Mouse (Mus musculus) forebrain, embryonic 14.5 days (tissue): Measurements from ENCODE around the gene Fam163b. TPM values are rescaled to one million over a fixed set of nuclear protein-coding genes. Genes with fewer than 3 reads are reported as not detected.
A peak's percentile ranks its signal among the peaks of the same experiment; 100 is the strongest.

Source experiments
- ATAC-seq: fragments of 200-750 bp; cut with Nextera tagmentation; 2 replicates; pipeline ENCODE4 v1.8.0; 2017; ENCODE audit warnings: mild to moderate bottlenecking, moderate library complexity
- DNase-seq: peaks from one replicate; pipeline ENCODE4 v3.0.0-alpha.2; 2015; ENCODE audit warnings: low spot score
- H3K27ac ChIP-seq: fragments of 300-500 bp; sonication (generic); 2 replicates; pipeline ENCODE4 v1.5.1; 2014; ENCODE audit warnings: low read depth, mild to moderate bottlenecking, control low read depth, low read length, moderate library complexity
- H3K27me3 ChIP-seq: fragments of 300-500 bp; sonication (generic); replicated peaks from 2 replicates; pipeline ENCODE4 v1.6.1; 2014; ENCODE audit warnings: low read length, control low read depth, mixed read lengths; ENCODE audit not compliant: control insufficient read depth, insufficient read depth
- H3K36me3 ChIP-seq: fragments of 300-500 bp; sonication (generic); 2 replicates; pipeline ENCODE4 v1.6.1; 2014; ENCODE audit warnings: low read length, control low read depth; ENCODE audit not compliant: control insufficient read depth, insufficient read depth
- H3K4me1 ChIP-seq: fragments of 300-500 bp; sonication (generic); 2 replicates; pipeline ENCODE4 v1.6.1; 2014; ENCODE audit warnings: antibody characterized with exemption, low read length, control low read depth; ENCODE audit not compliant: control insufficient read depth, insufficient read depth
- H3K4me2 ChIP-seq: fragments of 300-500 bp; sonication (generic); 2 replicates; pipeline ENCODE4 v1.6.1; 2014; ENCODE audit warnings: mild to moderate bottlenecking, control low read depth, low read length
- H3K4me3 ChIP-seq: fragments of 300-500 bp; sonication (generic); 2 replicates; pipeline ENCODE4 v1.5.1; 2014; ENCODE audit warnings: low read depth, low read length, control low read depth
- H3K9ac ChIP-seq: fragments of 300-500 bp; sonication (generic); 2 replicates; pipeline ENCODE4 v1.6.1; 2014; ENCODE audit warnings: mild to moderate bottlenecking, low read length, control low read depth, moderate library complexity
- H3K9me3 ChIP-seq: fragments of 300-500 bp; sonication (generic); replicated peaks from 2 replicates; pipeline ENCODE4 v1.6.1; 2016; ENCODE audit warnings: low read length, control low read depth, mixed read lengths; ENCODE audit not compliant: control insufficient read depth
- WGBS: fragments of 180-500 bp; shearing (Covaris S2); extraction: QIAGEN DNeasy Blood & Tissue Kit; methylation state at CpG from one replicate; pipeline ENCODE4 v1.1.7; 2014; 5-methylcytosine and 5-hydroxymethylcytosine counted together
- polyA plus RNA-seq: library from polyadenylated mRNA; unstranded; fragments of >200 nt; fragmentation: Nextera tagmentation; extraction: Ambion mirVana; gene quantifications from 2 replicates; pipeline ENCODE4 v1.2.1, GENCODE M21; 2014

Gene Fam163b
- polyA plus RNA-seq, 1 experiment from 2014 or later: 2.4 TPM

GRCm38 (mm10) chr2:27122578-27122977 is 19.7 kb downstream of the Fam163b start:
- H3K27ac ChIP-seq: peak overlapping the region; percentile 17; the same call in 1 of the 2 replicates

DNA sequence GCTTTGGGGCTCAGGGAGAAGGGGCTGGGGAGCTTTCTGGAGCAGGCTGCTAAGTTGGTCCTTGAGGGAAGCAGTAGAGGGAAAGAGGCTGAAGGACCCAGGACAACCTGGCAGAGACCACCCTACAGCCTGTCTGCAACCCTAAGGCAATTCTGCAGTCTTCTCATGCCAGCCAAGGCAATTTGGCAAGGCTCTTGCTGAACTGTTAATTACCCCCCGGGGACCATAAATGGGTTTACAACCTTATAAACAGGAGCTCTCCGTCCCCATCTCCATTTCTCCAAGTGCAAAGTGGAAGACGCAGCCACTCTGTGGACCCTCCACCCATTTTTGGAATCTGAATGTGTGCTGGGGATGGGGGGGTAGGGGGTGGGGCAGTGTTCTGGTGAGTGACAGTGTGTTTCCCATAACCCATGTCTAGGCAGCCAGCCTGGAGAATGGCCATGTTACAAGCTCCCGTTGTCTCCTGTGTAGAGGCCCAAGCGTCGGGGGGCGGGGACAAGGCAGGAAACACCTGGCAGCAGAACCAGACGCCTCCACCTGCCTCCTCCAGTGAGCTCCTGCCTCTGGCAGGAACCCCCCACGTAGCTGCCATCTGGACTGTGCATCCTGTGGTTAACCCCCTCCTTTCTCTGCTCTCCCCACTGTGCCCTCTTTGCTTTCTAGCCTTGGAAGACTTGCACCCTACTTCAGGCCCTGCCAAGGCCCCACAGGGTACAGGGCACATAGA is 20.5 kb downstream of the Fam163b start:
- H3K9ac ChIP-seq: no peak overlapping the region; the same call in 1 of the 2 replicates
- peaks cover 15% of the 10 kb centered on the region for H3K4me1 ChIP-seq
- H3K36me3 ChIP-seq: no peaks in the 10 kb centered on the region
- H3K27ac ChIP-seq: peak overlapping the region; percentile 17; the same call in 1 of the 2 replicates
- H3K4me3 ChIP-seq: no peak overlapping the region
- 25% methylated on average over 9 of the region's 9 CpGs for WGBS
- no peak overlapping the region for H3K4me2 ChIP-seq
- DNase-seq: peak; percentile 56
- ATAC-seq: no peak; the same call in 1 of the 2 replicates
- H3K27me3 ChIP-seq: no peaks in the 10 kb centered on the region
- H3K9me3 ChIP-seq: no peaks in the 10 kb centered on the region

More at GRCm38 (mm10) chr2:27122578-27122977, 19.7 kb downstream of the Fam163b start:
- Histone ChIP-seq H3K9ac (no peak overlapping the region; the same call in 1 of the 2 replicates), H3K9me3 (no peaks in the 10 kb centered on the region), H3K4me3 (no peak overlapping the region), H3K4me2 (no peak overlapping the region), H3K4me1 (peaks cover 15% of the 10 kb centered on the region), H3K27me3 (no peaks in the 10 kb centered on the region), H3K36me3 (no peaks in the 10 kb centered on the region)
- no peak for ATAC-seq
- WGBS: 47% methylated on average over 9 of the region's 9 CpGs
- DNase-seq: no peak

DNA sequence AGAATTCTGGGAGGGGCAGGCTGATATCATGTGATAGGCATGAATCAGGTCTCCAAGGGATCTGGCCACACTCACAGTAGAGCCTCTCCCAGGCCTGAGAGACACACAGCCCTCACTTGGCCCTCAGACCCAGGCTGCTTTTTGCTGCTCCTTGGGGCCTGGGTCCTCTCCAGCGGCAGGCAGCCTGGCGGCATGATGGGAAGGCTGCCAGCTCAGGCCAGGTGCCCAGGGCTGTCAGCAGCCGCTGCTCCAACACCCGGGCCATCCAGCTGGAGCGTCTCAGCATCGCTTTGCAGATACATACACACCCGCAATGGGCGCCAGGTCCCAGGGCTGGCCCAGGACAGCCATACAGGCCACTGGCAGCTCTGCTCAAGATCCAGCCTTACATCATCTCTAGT is 22.1 kb downstream of the Fam163b start:
- 48% methylated on average over 8 of the region's 8 CpGs for WGBS
- DNase-seq (peak; percentile 49), ATAC-seq (peak; percentile 20; the same call in 1 of the 2 replicates)
- H3K4me1 ChIP-seq: peaks cover 15% of the 10 kb centered on the region
- no peak overlapping the region for H3K4me2 ChIP-seq
- H3K27ac ChIP-seq: no peak overlapping the region
- no peak overlapping the region for H3K4me3 ChIP-seq
- H3K9ac ChIP-seq: no peak overlapping the region
- no peaks in the 10 kb centered on the region for H3K27me3 ChIP-seq
- no peaks in the 10 kb centered on the region for H3K9me3 ChIP-seq
- H3K36me3 ChIP-seq: no peaks in the 10 kb centered on the region

DNA sequence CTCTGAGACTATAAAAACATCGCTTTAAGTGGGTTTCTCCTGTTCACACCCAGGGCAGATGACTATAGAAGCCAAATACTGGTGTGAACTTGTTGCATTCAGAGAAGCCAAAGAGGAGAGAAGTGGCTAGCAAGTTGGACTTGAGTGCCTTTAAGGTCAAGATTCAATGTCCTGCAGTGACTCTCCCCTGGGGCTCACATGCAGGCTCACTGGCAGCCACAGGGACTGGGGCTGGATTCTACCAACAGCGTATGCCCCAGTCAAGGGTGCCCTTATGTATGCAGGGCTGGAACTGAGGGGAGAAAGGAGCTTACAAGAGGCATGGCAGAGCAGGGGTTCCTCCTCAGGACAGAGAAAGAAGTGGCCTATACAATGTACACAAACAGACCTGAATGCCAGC is 22.5 kb downstream of the Fam163b start:
- H3K27me3 ChIP-seq: no peaks in the 10 kb centered on the region
- H3K9ac ChIP-seq: no peak overlapping the region
- H3K36me3 ChIP-seq: no peaks in the 10 kb centered on the region
- H3K9me3 ChIP-seq: no peaks in the 10 kb centered on the region
- H3K4me1 ChIP-seq: peaks cover 15% of the 10 kb centered on the region
- WGBS: 76% methylated on average over 2 of the region's 2 CpGs
- H3K27ac ChIP-seq: no peak overlapping the region
- no peak overlapping the region for H3K4me3 ChIP-seq
- H3K4me2 ChIP-seq: no peak overlapping the region
- ATAC-seq (no peak), DNase-seq (no peak)

DNA sequence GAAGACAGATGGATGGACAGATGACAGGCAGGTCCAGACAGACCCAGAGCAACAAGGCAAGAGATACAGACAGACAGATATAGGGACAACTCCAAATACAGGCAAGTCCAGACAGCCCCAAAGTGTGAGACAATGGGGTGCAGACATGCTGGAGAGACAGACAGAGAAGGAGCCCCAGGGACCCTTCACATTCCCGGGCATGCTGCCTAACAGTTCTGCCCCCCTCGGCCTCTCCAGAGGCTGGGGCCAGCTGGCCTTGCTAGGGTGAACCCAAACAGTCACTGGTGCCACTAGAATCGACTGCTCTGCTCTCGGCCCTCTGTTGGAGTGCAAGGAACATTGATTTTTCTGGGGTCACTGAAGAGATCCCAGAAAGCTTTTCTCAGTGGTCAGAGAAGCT is 23.8 kb downstream of the Fam163b start:
- ATAC-seq: no peak
- peaks cover 15% of the 10 kb centered on the region for H3K4me1 ChIP-seq

GRCm38 (mm10) chr2:27114169-27114568 is 28.1 kb downstream of the Fam163b start:
- Histone ChIP-seq H3K27me3 (no peaks in the 10 kb centered on the region), H3K4me2 (no peak overlapping the region), H3K9ac (no peak overlapping the region), H3K36me3 (no peaks in the 10 kb centered on the region), H3K4me1 (no peaks in the 10 kb centered on the region), H3K27ac (no peak overlapping the region), H3K9me3 (no peaks in the 10 kb centered on the region), H3K4me3 (no peak overlapping the region)
- ATAC-seq (no peak), DNase-seq (no peak)
- WGBS: 90% methylated on average over 10 of the region's 10 CpGs

More for the DNA sequence above, 23.8 kb downstream of the Fam163b start:
- Histone ChIP-seq H3K4me3 (no peak overlapping the region), H3K27ac (no peak overlapping the region), H3K9ac (no peak overlapping the region), H3K27me3 (no peaks in the 10 kb centered on the region), H3K9me3 (no peaks in the 10 kb centered on the region), H3K4me2 (no peak overlapping the region), H3K36me3 (no peaks in the 10 kb centered on the region)
- no peak for DNase-seq
- 72% methylated on average over 4 of the region's 4 CpGs for WGBS

- Histone ChIP-seq H3K9ac (no peak overlapping the region), H3K4me2 (no peak overlapping the region), H3K27ac (no peak overlapping the region), H3K9me3 (no peaks in the 10 kb centered on the region), H3K36me3 (no peaks in the 10 kb centered on the region), H3K27me3 (no peaks in the 10 kb centered on the region), H3K4me1 (no peaks in the 10 kb centered on the region), H3K4me3 (no peak overlapping the region)
- WGBS: 88% methylated on average over 20 of the region's 20 CpGs
- DNase-seq (no peak), ATAC-seq (no peak)
These were observed 29.7 kb downstream of the Fam163b start for GRCm38 (mm10) chr2:27112585-27112984.

DNA sequence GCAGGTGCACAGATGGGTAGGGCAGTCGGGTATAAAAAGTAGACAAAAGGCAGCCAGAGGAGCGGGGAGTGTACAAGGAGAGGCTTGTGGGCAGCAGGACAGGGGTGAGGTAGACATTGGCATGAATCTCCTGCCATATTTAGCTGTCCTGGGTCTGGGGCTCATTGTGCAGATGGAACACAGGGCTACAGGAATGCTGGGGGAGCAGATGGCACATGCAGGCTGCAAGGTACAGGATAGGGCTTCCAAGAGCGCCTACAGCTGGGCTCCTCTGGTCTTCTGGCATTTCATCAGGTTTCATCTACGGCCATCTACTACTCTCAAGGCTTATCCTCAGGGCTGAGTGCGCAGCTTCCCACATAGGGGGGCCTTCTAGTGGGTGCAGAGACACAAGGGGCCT is 33.2 kb downstream of the Fam163b start:
- WGBS: 70% methylated on average over 5 of the region's 5 CpGs
- Histone ChIP-seq H3K27me3 (no peaks in the 10 kb centered on the region), H3K27ac (no peak overlapping the region), H3K36me3 (no peaks in the 10 kb centered on the region), H3K9me3 (no peaks in the 10 kb centered on the region), H3K4me2 (no peak overlapping the region), H3K4me3 (no peak overlapping the region), H3K4me1 (no peaks in the 10 kb centered on the region), H3K9ac (no peak overlapping the region)
- peak; percentile 32 for DNase-seq
- ATAC-seq: peak; percentile 54; the same call in 1 of the 2 replicates

- Histone ChIP-seq H3K27me3 (no peaks in the 10 kb centered on the region), H3K36me3 (no peaks in the 10 kb centered on the region), H3K4me2 (no peak overlapping the region), H3K9ac (no peak overlapping the region), H3K9me3 (no peaks in the 10 kb centered on the region), H3K27ac (no peak overlapping the region), H3K4me3 (no peak overlapping the region), H3K4me1 (peaks cover 4% of the 10 kb centered on the region; the same call in 1 of the 2 replicates)
- no peak for ATAC-seq
- 82% methylated on average over 2 of the region's 2 CpGs for WGBS
- DNase-seq: no peak
These were observed 34.1 kb downstream of the Fam163b start for GRCm38 (mm10) chr2:27108144-27108543.
